Mouse (Mus musculus) embryonic fibroblast, embryonic 13.5 days (primary cell): ENCODE measurements at regions not wholly inside any gene's neighbourhood (a gene's known extent, or its start where the extent isn't known, plus 50 kb on each side); places are given as distances from the start of the nearest gene placed in this dataset.

Source experiments
- CTCF ChIP-seq: IDR thresholded peaks from 2 replicates; pipeline ENCODE4 v1.5.1; 2011; ENCODE audit warnings: mild to moderate bottlenecking, control low read depth, low read length, moderate library complexity, borderline replicate concordance; ENCODE audit not compliant: insufficient read depth
- POLR2A ChIP-seq: IDR thresholded peaks from 2 replicates; pipeline ENCODE4 v1.6.1; 2011; ENCODE audit warnings: low read depth, mild to moderate bottlenecking, control low read depth, low read length, moderate library complexity

GRCm38 (mm10) chr6:5594011-5594410, 97.9 kb upstream of the Pdk4 start:
- TF ChIP-seq POLR2A (no peak), CTCF (no peak)
